In the genomic region with DNA sequence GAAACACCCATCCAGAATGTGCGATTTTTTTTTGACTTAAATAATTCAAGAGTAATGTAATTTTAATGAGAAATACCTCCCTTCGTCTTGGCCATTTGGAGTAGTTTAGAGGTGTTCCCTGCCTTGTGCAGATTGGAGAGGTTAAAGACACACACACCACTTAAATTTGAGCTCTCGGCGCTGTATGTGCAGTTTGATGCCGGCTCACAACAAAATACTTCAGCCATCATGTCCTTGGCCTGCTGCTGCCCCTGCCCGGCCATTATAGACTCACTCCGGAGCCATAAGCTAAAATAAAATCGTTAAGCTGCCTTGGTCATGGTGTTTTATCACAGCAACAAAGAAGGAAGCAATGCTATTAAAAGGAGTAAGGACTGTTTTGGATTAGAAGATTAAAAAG, we compare ENCODE assay signal across 8 mouse cellular contexts. TPM values are rescaled to one million over a fixed set of nuclear protein-coding genes. Genes with fewer than 3 reads are reported as not detected.
A peak's percentile ranks its signal among the peaks of the same experiment; 100 is the strongest.
DNase-seq lines count a peak whose midpoint lies in the region; ATAC-seq lines count a peak whose summit lies in the region.

No protein-coding gene starts in this region.

- peaks cover 67% of the 10 kb centered on the region for H3K4me1 ChIP-seq in megakaryocyte, embryonic 14.5 days
- H3K4me1 ChIP-seq in embryonic facial prominence, embryonic 15.5 days: peaks cover 18% of the 10 kb centered on the region
- 0 out of 2 replicates have a peak, but pooled peaks cover 2% of the 10 kb centered on the region for H3K4me1 ChIP-seq in limb, embryonic 11.5 days (ENCODE audit: control insufficient read depth, insufficient read depth, low read length)
- H3K4me1 ChIP-seq in stomach, embryonic 14.5 days (ENCODE audit: control insufficient read depth, insufficient read depth, low read length): peaks cover 9% of the 10 kb centered on the region

- no peak for DNase-seq in limb, embryonic 11.5 days (ENCODE audit: low spot score)
- no peak for DNase-seq in gastrocnemius, adult 8-10 months (ENCODE audit: low spot score in 2 of 2)
- DNase-seq in ovary, postnatal 14 days (ENCODE audit: low spot score): no peak
- no peak for DNase-seq in frontal cortex, adult 2 months (ENCODE audit: extremely low spot score in 1 of 2, low spot score in 1 of 2)

- H3K9me3 ChIP-seq in megakaryocyte, embryonic 14.5 days: no peaks in the 10 kb centered on the region
- H3K9me3 ChIP-seq in embryonic facial prominence, embryonic 15.5 days (replicated peaks): no peaks in the 10 kb centered on the region
- no peaks in the 10 kb centered on the region for H3K9me3 ChIP-seq in limb, embryonic 11.5 days (ENCODE audit: control insufficient read depth, low read length)
- H3K9me3 ChIP-seq in stomach, embryonic 14.5 days (ENCODE audit: control insufficient read depth, low read depth, low read length): no peaks in the 10 kb centered on the region

- H3K4me3 ChIP-seq in megakaryocyte, embryonic 14.5 days (replicated peaks): peak overlapping the region; percentile 97
- peak overlapping the region; percentile 100 for H3K4me3 ChIP-seq in embryonic facial prominence, embryonic 15.5 days (replicated peaks)
- peak overlapping the region; percentile 99 for H3K4me3 ChIP-seq in limb, embryonic 11.5 days (ENCODE audit: low read depth, low read length)
- H3K4me3 ChIP-seq in stomach, embryonic 14.5 days (ENCODE audit: low read depth, low read length): peak overlapping the region; percentile 99

- no peaks in the 10 kb centered on the region for H3K27me3 ChIP-seq in megakaryocyte, embryonic 14.5 days (replicated peaks)
- H3K27me3 ChIP-seq in embryonic facial prominence, embryonic 15.5 days: no peaks in the 10 kb centered on the region
- no peaks in the 10 kb centered on the region for H3K27me3 ChIP-seq in limb, embryonic 11.5 days (ENCODE audit: control insufficient read depth, insufficient read depth, low read length)
- no peaks in the 10 kb centered on the region for H3K27me3 ChIP-seq in stomach, embryonic 14.5 days (ENCODE audit: control insufficient read depth, insufficient read depth, low read length)

- peak overlapping the region; percentile 87 for H3K9ac ChIP-seq in embryonic facial prominence, embryonic 15.5 days
- H3K9ac ChIP-seq in limb, embryonic 11.5 days (ENCODE audit: low read length): peak overlapping the region; percentile 84
- H3K9ac ChIP-seq in stomach, embryonic 14.5 days (replicated peaks; ENCODE audit: low read depth, low read length): peak overlapping the region; percentile 70

- ATAC-seq in megakaryocyte, adult 5-6 weeks (ENCODE audit: poor library complexity, severe bottlenecking): no peak
- ATAC-seq in embryonic facial prominence, embryonic 15.5 days (ENCODE audit: insufficient number of reproducible peaks, low FRiP score, low TSS enrichment, low read depth): no peak
- ATAC-seq in limb, embryonic 11.5 days (ENCODE audit: insufficient number of reproducible peaks, low FRiP score, low TSS enrichment, low read depth): no peak
- ATAC-seq in stomach, embryonic 14.5 days (ENCODE audit: insufficient number of reproducible peaks, insufficient read depth, low FRiP score, low read depth): no peak

- peak overlapping the region; percentile 94; the same call in 1 of the 2 replicates for H3K27ac ChIP-seq in embryonic facial prominence, embryonic 15.5 days (replicated peaks)
- H3K27ac ChIP-seq in limb, embryonic 11.5 days (replicated peaks; ENCODE audit: low read depth, low read length): no peak overlapping the region; the same call in 1 of the 2 replicates
- no peak overlapping the region for H3K27ac ChIP-seq in stomach, embryonic 14.5 days (ENCODE audit: low read length)

- WGBS in embryonic facial prominence, embryonic 15.5 days: 39% methylated on average over 8 of the region's 8 CpGs
- 44% methylated on average over 8 of the region's 8 CpGs for WGBS in limb, embryonic 11.5 days
- WGBS in stomach, embryonic 14.5 days: 48% methylated on average over 8 of the region's 8 CpGs

- H3K36me3 ChIP-seq in megakaryocyte, embryonic 14.5 days (replicated peaks; ENCODE audit: low read length): peaks cover 28% of the 10 kb centered on the region
- H3K36me3 ChIP-seq in embryonic facial prominence, embryonic 15.5 days: peaks cover 22% of the 10 kb centered on the region
- H3K36me3 ChIP-seq in limb, embryonic 11.5 days (ENCODE audit: control insufficient read depth, insufficient read depth, low read length): peaks cover 8% of the 10 kb centered on the region; the same call in 1 of the 2 replicates
- H3K36me3 ChIP-seq in stomach, embryonic 14.5 days (ENCODE audit: control insufficient read depth, insufficient read depth, low read length): peaks cover 21% of the 10 kb centered on the region

- peak overlapping the region; percentile 69 for H3K4me2 ChIP-seq in embryonic facial prominence, embryonic 15.5 days (replicated peaks)
- H3K4me2 ChIP-seq in limb, embryonic 11.5 days (ENCODE audit: low read depth, severe bottlenecking): peak overlapping the region; percentile 60
- peak overlapping the region; percentile 56 for H3K4me2 ChIP-seq in stomach, embryonic 14.5 days (replicated peaks; ENCODE audit: low read depth, low read length)

RNA-seq across cellular contexts. Expression of gene Smndc1, which starts 1.0 kb away (rescaled TPM):
- polyA plus RNA-seq in megakaryocyte, embryonic 14.5 days (2012; ENCODE audit: insufficient read depth, low replicate concordance): 76.8 and 104 TPM in 2 replicates
- total RNA-seq in megakaryocyte, adult 5-6 weeks (2015): 49.3 and 68.2 TPM in 2 replicates
- 22.2 and 26.3 TPM in 2 replicates for total RNA-seq in megakaryocyte, adult 5-6 weeks (2017)
- 34.7 and 41.6 TPM in 2 replicates for polyA plus RNA-seq in embryonic facial prominence, embryonic 15.5 days (2015; fragmentation: Nextera tagmentation; extraction: Ambion mirVana)
- 62.2 and 64.4 TPM in 2 replicates for polyA plus RNA-seq in limb, embryonic 11.5 days (2014; fragmentation: Nextera tagmentation; extraction: Ambion mirVana)
- 42.4 and 43.5 TPM in 2 replicates for polyA plus RNA-seq in stomach, embryonic 14.5 days (2014; fragmentation: Nextera tagmentation; extraction: Ambion mirVana)
- 10 to 100 TPM; 27.4 to 32.4 (median 29.6) TPM for total RNA-seq in gastrocnemius, adult 8-10 months (2022)
- 26.3 and 29.4 TPM in 2 replicates for polyA plus RNA-seq in frontal cortex, adult 2 months (2012; rRNA removed)

RNA-seq across cellular contexts. Expression of gene Gm10197, which starts 19.8 kb away (rescaled TPM):
- polyA plus RNA-seq in megakaryocyte, embryonic 14.5 days (2012; ENCODE audit: insufficient read depth, low replicate concordance): not detected in 2 replicates
- total RNA-seq in megakaryocyte, adult 5-6 weeks (2015): not detected in 2 replicates
- total RNA-seq in megakaryocyte, adult 5-6 weeks (2017): not detected in 2 replicates
- polyA plus RNA-seq in embryonic facial prominence, embryonic 15.5 days (2015; fragmentation: Nextera tagmentation; extraction: Ambion mirVana): not detected in 2 replicates
- not detected in 2 replicates for polyA plus RNA-seq in limb, embryonic 11.5 days (2014; fragmentation: Nextera tagmentation; extraction: Ambion mirVana)
- not detected in 2 replicates for polyA plus RNA-seq in stomach, embryonic 14.5 days (2014; fragmentation: Nextera tagmentation; extraction: Ambion mirVana)
- total RNA-seq in gastrocnemius, adult 8-10 months (2022): not detected
- not detected in 2 replicates for polyA plus RNA-seq in frontal cortex, adult 2 months (2012; rRNA removed)
